Mouse (Mus musculus): ENCODE measurements around the gene Usp15. TPM values are rescaled to one million over a fixed set of nuclear protein-coding genes. Genes with fewer than 3 reads are reported as not detected.

Gene Usp15
- polyA plus RNA-seq, 1 experiment from 2014 or later, result 92.3 TPM

GRCm38 (mm10) chr10:123057082-123057481 is 139.7 kb downstream of the Usp15 start:
- Histone ChIP-seq H3K4me2 (ENCODE audit: low read length) (no peak overlapping the region), H3K4me1 (ENCODE audit: control insufficient read depth, insufficient read depth, low read length) (no peaks in the 10 kb centered on the region), H3K27ac (replicated peaks; ENCODE audit: low read depth, low read length) (no peak overlapping the region), H3K9me3 (ENCODE audit: control insufficient read depth, low read length) (no peaks in the 10 kb centered on the region), H3K36me3 (ENCODE audit: control insufficient read depth, insufficient read depth, low read length) (0 out of 2 replicates have a peak, but pooled peaks cover 3% of the 10 kb centered on the region), H3K9ac (replicated peaks; ENCODE audit: low read length) (no peak overlapping the region), H3K27me3 (ENCODE audit: control insufficient read depth, insufficient read depth, low read length) (no peaks in the 10 kb centered on the region), H3K4me3 (replicated peaks; ENCODE audit: low read depth, low read length) (no peak overlapping the region)
- no peak for ATAC-seq (ENCODE audit: low FRiP score, low TSS enrichment)
- no peak for DNase-seq
- WGBS, result 94% methylated on average over 1 of the region's 1 CpGs

GRCm38 (mm10) chr10:123056463-123056862 is 140.3 kb downstream of the Usp15 start:
- Histone ChIP-seq H3K4me1 (ENCODE audit: control insufficient read depth, insufficient read depth, low read length) (no peaks in the 10 kb centered on the region), H3K9ac (replicated peaks; ENCODE audit: low read length) (no peak overlapping the region), H3K4me3 (replicated peaks; ENCODE audit: low read depth, low read length) (no peak overlapping the region), H3K4me2 (ENCODE audit: low read length) (no peak overlapping the region), H3K36me3 (ENCODE audit: control insufficient read depth, insufficient read depth, low read length) (peaks cover 5% of the 10 kb centered on the region; the same call in 1 of the 2 replicates), H3K27ac (replicated peaks; ENCODE audit: low read depth, low read length) (no peak overlapping the region), H3K9me3 (ENCODE audit: control insufficient read depth, low read length) (no peaks in the 10 kb centered on the region), H3K27me3 (ENCODE audit: control insufficient read depth, insufficient read depth, low read length) (no peaks in the 10 kb centered on the region)
- WGBS, result 74% methylated on average over 10 of the region's 10 CpGs
- peak; percentile 33 for DNase-seq
- no peak for ATAC-seq (ENCODE audit: low FRiP score, low TSS enrichment)

GRCm38 (mm10) chr10:123055205-123056000 is 141.4 kb downstream of the Usp15 start:
- DNase-seq, result no peak
- no peak overlapping the region for H3K27ac ChIP-seq (replicated peaks; ENCODE audit: low read depth, low read length)
- H3K36me3 ChIP-seq (ENCODE audit: control insufficient read depth, insufficient read depth, low read length), result peaks cover 15% of the 10 kb centered on the region
- 91% methylated on average over 9 of the region's 9 CpGs for WGBS
- H3K9me3 ChIP-seq (ENCODE audit: control insufficient read depth, low read length), result no peaks in the 10 kb centered on the region
- H3K4me1 ChIP-seq (ENCODE audit: control insufficient read depth, insufficient read depth, low read length), result no peaks in the 10 kb centered on the region
- no peak overlapping the region for H3K4me2 ChIP-seq (ENCODE audit: low read length)
- H3K27me3 ChIP-seq (ENCODE audit: control insufficient read depth, insufficient read depth, low read length), result no peaks in the 10 kb centered on the region
- H3K4me3 ChIP-seq (replicated peaks; ENCODE audit: low read depth, low read length), result no peak overlapping the region
- no peak for ATAC-seq (ENCODE audit: low FRiP score, low TSS enrichment)
- H3K9ac ChIP-seq (replicated peaks; ENCODE audit: low read length), result no peak overlapping the region

Small RNAs within 50 kb of the gene (microRNA-seq; reads per million reads assigned to microRNA genes)
- gene Gm27920, result 1.3 reads per million

Other genes with a start within 250 kb of the Usp15 start
- gene Mon2, start 120.5 kb downstream of the Usp15 start, polyA plus RNA-seq (2014; fragmentation: Nextera tagmentation; extraction: Ambion mirVana), result 35.1 and 39.4 TPM in 2 replicates
- gene Fam19a2, start 67.0 kb upstream of the Usp15 start, polyA plus RNA-seq (2014; fragmentation: Nextera tagmentation; extraction: Ambion mirVana), result 63.8 and 79.3 TPM in 2 replicates

Data from midbrain, embryonic 14.5 days (tissue).